16 mouse cellular contexts compared by ENCODE assay signal in genomic region chr11:78730902-78731301, GRCm38 (mm10). TPM values are rescaled to one million over a fixed set of nuclear protein-coding genes. Genes with fewer than 3 reads are reported as not detected.
A peak's percentile ranks its signal among the peaks of the same experiment; 100 is the strongest.
DNase-seq lines count a peak whose midpoint lies in the region; ATAC-seq lines count a peak whose summit lies in the region.
"Had no signal": no experiment of that assay in that cellular context is flagged by ENCODE, and none has a peak within 500 bp of the region (broad histone marks: within the 10 kb centered on the region; RNA-seq: fewer than 3 reads in every experiment).

No protein-coding gene starts in this region.

- no peak overlapping the region for H3K27ac ChIP-seq in midbrain, embryonic 11.5 days (ENCODE audit: low read depth, low read length)
- no peak overlapping the region for H3K27ac ChIP-seq in midbrain, embryonic 14.5 days (replicated peaks; ENCODE audit: low read depth, low read length)
- no peak overlapping the region for H3K27ac ChIP-seq in embryonic facial prominence, embryonic 10.5 days (replicated peaks)
- H3K27ac ChIP-seq: forebrain, embryonic 10.5 days; gastrocnemius, adult 2 months; heart, embryonic 13.5 days; hindbrain, embryonic 14.5 days; kidney, embryonic 15.5 days had no signal

- peak; percentile 53; the same call in 1 of the 2 replicates for ATAC-seq in frontal cortex, adult (ENCODE audit: low TSS enrichment)
- ATAC-seq in midbrain, embryonic 11.5 days (ENCODE audit: low FRiP score) = no peak
- no peak for ATAC-seq in midbrain, embryonic 14.5 days (ENCODE audit: low FRiP score, low TSS enrichment)

- H3K9me3 ChIP-seq in midbrain, embryonic 11.5 days (ENCODE audit: control insufficient read depth, low read length) = no peaks in the 10 kb centered on the region
- H3K9me3 ChIP-seq in midbrain, embryonic 14.5 days (ENCODE audit: control insufficient read depth, low read length) = no peaks in the 10 kb centered on the region
- H3K9me3 ChIP-seq in embryonic facial prominence, embryonic 10.5 days = no peaks in the 10 kb centered on the region
- H3K9me3 ChIP-seq: forebrain, embryonic 10.5 days; G1E; heart, embryonic 13.5 days; kidney, embryonic 15.5 days had no signal

- H3K27me3 ChIP-seq in midbrain, embryonic 11.5 days (ENCODE audit: control insufficient read depth, insufficient read depth, low read length) = no peaks in the 10 kb centered on the region
- H3K27me3 ChIP-seq in midbrain, embryonic 14.5 days (ENCODE audit: control insufficient read depth, insufficient read depth, low read length) = no peaks in the 10 kb centered on the region
- H3K27me3 ChIP-seq in embryonic facial prominence, embryonic 10.5 days (replicated peaks; ENCODE audit: low read depth, poor library complexity, severe bottlenecking) = 0 out of 2 replicates have a peak, but pooled peaks cover 2% of the 10 kb centered on the region
- H3K27me3 ChIP-seq: kidney, embryonic 15.5 days had no signal

- WGBS in midbrain, embryonic 11.5 days = 29% methylated on average over 2 of the region's 2 CpGs
- 24% methylated on average over 2 of the region's 2 CpGs for WGBS in midbrain, embryonic 14.5 days
- WGBS in embryonic facial prominence, embryonic 10.5 days = 29% methylated on average over 2 of the region's 2 CpGs

- no peak overlapping the region for H3K4me2 ChIP-seq in midbrain, embryonic 11.5 days
- H3K4me2 ChIP-seq in midbrain, embryonic 14.5 days (ENCODE audit: low read length) = no peak overlapping the region
- H3K4me2 ChIP-seq: heart, embryonic 13.5 days; hindbrain, embryonic 14.5 days; kidney, embryonic 15.5 days had no signal

- H3K36me3 ChIP-seq in midbrain, embryonic 11.5 days (ENCODE audit: control insufficient read depth, insufficient read depth, low read length) = no peaks in the 10 kb centered on the region
- H3K36me3 ChIP-seq in midbrain, embryonic 14.5 days (ENCODE audit: control insufficient read depth, insufficient read depth, low read length) = no peaks in the 10 kb centered on the region
- H3K36me3 ChIP-seq in embryonic facial prominence, embryonic 10.5 days (replicated peaks) = no peaks in the 10 kb centered on the region
- H3K36me3 ChIP-seq: forebrain, embryonic 10.5 days; G1E; heart, embryonic 13.5 days; kidney, embryonic 15.5 days had no signal

- DNase-seq in frontal cortex, postnatal 25 days (ENCODE audit: low spot score in 2 of 2) = no peak
- peak; percentile 82 for DNase-seq in midbrain, embryonic 11.5 days (ENCODE audit: low spot score, missing footprints)
- DNase-seq in midbrain, embryonic 14.5 days = no peak
- peak; percentile 18 for DNase-seq in embryonic facial prominence, embryonic 10.5 days (ENCODE audit: low spot score)
- DNase-seq in mesoderm, embryonic 11.5 days (ENCODE audit: low read depth, low spot score) = peak; percentile 34
- DNase-seq in right cerebral cortex, adult 18-20 months = no peak
- DNase-seq in cerebellum, adult 8-10 months = no peak
- DNase-seq: gastrocnemius, adult 2 months; liver; thymus, postnatal 14 days had no signal

- H3K4me1 ChIP-seq in midbrain, embryonic 11.5 days (ENCODE audit: control insufficient read depth, insufficient read depth, low read length) = no peaks in the 10 kb centered on the region
- H3K4me1 ChIP-seq in midbrain, embryonic 14.5 days (ENCODE audit: control insufficient read depth, insufficient read depth, low read length) = no peaks in the 10 kb centered on the region
- H3K4me1 ChIP-seq in embryonic facial prominence, embryonic 10.5 days = no peaks in the 10 kb centered on the region
- H3K4me1 ChIP-seq: forebrain, embryonic 10.5 days; heart, embryonic 13.5 days; kidney, embryonic 15.5 days had no signal

- no peak overlapping the region for H3K9ac ChIP-seq in midbrain, embryonic 11.5 days (ENCODE audit: low read length)
- no peak overlapping the region for H3K9ac ChIP-seq in midbrain, embryonic 14.5 days (replicated peaks; ENCODE audit: low read length)
- H3K9ac ChIP-seq: heart, embryonic 13.5 days; hindbrain, embryonic 14.5 days; kidney, embryonic 15.5 days had no signal

- H3K4me3 ChIP-seq in midbrain, embryonic 11.5 days (ENCODE audit: low read depth, low read length) = no peak overlapping the region
- no peak overlapping the region for H3K4me3 ChIP-seq in midbrain, embryonic 14.5 days (replicated peaks; ENCODE audit: low read depth, low read length)
- H3K4me3 ChIP-seq in embryonic facial prominence, embryonic 10.5 days = no peak overlapping the region
- H3K4me3 ChIP-seq: forebrain, embryonic 10.5 days; gastrocnemius, adult 2 months; heart, embryonic 13.5 days; kidney, embryonic 15.5 days had no signal

RNA-seq across cellular contexts. Expression of gene Ccnq, which starts 20.6 kb away (rescaled TPM):
- polyA plus RNA-seq in midbrain, embryonic 11.5 days (2014; fragmentation: Nextera tagmentation; extraction: Ambion mirVana) = 42.1 and 42.2 TPM in 2 replicates
- 34.9 and 35.2 TPM in 2 replicates for polyA plus RNA-seq in midbrain, embryonic 14.5 days (2014; fragmentation: Nextera tagmentation; extraction: Ambion mirVana)
- 36.6 and 37.9 TPM in 2 replicates for polyA plus RNA-seq in embryonic facial prominence, embryonic 10.5 days (2016; fragmentation: Nextera tagmentation; extraction: Ambion mirVana)

RNA-seq across cellular contexts. Expression of gene Nlk, which starts 33.7 kb away (rescaled TPM):
- polyA plus RNA-seq in midbrain, embryonic 11.5 days (2014; fragmentation: Nextera tagmentation; extraction: Ambion mirVana) = 25.8 and 36.9 TPM in 2 replicates
- 30.0 and 35.7 TPM in 2 replicates for polyA plus RNA-seq in midbrain, embryonic 14.5 days (2014; fragmentation: Nextera tagmentation; extraction: Ambion mirVana)
- polyA plus RNA-seq in embryonic facial prominence, embryonic 10.5 days (2016; fragmentation: Nextera tagmentation; extraction: Ambion mirVana) = 15.8 and 16.4 TPM in 2 replicates

Comparison
In these comparisons a context has a peak if more than half of its experiments do, and no peak if none do; other contexts are left out.
1. DNase-seq: peak in midbrain, embryonic 11.5 days (single experiment), embryonic facial prominence, embryonic 10.5 days (single experiment) and mesoderm, embryonic 11.5 days (single experiment); none in frontal cortex, postnatal 25 days (0 of 2), midbrain, embryonic 14.5 days (single experiment), right cerebral cortex, adult 18-20 months (single experiment) and cerebellum, adult 8-10 months (single experiment).